Mouse (Mus musculus): ENCODE results near the gene Parm1.

DNA sequence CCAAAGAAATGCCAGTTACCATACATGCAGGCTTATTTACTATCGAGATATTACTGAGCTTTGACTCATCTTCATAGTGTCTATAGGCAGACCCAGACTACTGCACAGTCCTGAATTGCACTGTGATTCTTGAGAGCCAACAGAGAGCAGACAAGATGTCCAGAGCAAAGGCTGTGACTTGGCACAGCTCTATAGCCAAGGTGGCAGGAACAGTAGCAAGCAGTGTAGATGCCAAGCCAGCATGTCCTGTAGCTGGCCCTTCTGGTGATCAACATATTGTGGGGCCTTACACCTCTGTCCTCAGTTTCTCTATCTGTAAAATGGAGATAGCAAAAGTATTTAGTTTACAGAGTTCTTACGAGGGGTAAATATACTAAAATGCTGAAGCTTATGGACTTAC lies 89.8 kb downstream of the Parm1 start:
- no peak for TF ChIP-seq CTCF (conservative IDR thresholded peaks at IDR 0.05; ENCODE audit: insufficient read depth, insufficient read length, low read depth, low read length)
- TF ChIP-seq POLR2A (IDR thresholded peaks at IDR 0.05; ENCODE audit: low read depth, low read length): no peak

Measured in kidney, adult 2 months (tissue).